Mouse (Mus musculus) frontal cortex, postnatal 25 days (tissue): ENCODE results near the gene Tex38.
A peak's percentile ranks its signal among the peaks of the same experiment; 100 is the strongest.

ENCODE experiments used
- DNase-seq, 2 experiments: peaks; one replicate each; pipeline ENCODE4 v3.0.0; 2022; ENCODE audit warnings: low spot score in 2 of 2

The Tex38 gene

GRCm38 (mm10) chr4:115775056-115775455 is 5.8 kb downstream of the Tex38 start:
- DNase-seq = no peak

GRCm38 (mm10) chr4:115767647-115768467 is 13.0 kb downstream of the Tex38 start:
- no peak for DNase-seq

GRCm38 (mm10) chr4:115764581-115764980 is 16.2 kb downstream of the Tex38 start:
- DNase-seq = no peak

- DNase-seq = no peak
These were observed 19.6 kb downstream of the Tex38 start for GRCm38 (mm10) chr4:115761206-115761605.

GRCm38 (mm10) chr4:115754851-115755250 is 26.0 kb downstream of the Tex38 start:
- DNase-seq = no peak

GRCm38 (mm10) chr4:115754101-115754500 is 26.7 kb downstream of the Tex38 start:
- no peak for DNase-seq

GRCm38 (mm10) chr4:115749336-115749735 is 31.5 kb downstream of the Tex38 start:
- no peak for DNase-seq

- no peak for DNase-seq
These were observed 32.6 kb downstream of the Tex38 start for GRCm38 (mm10) chr4:115748181-115748580.

- DNase-seq = no peak
These were observed 37.7 kb downstream of the Tex38 start for GRCm38 (mm10) chr4:115743096-115743495.

- DNase-seq = no peak
These were observed 38.2 kb downstream of the Tex38 start for GRCm38 (mm10) chr4:115742658-115743057.

- no peak for DNase-seq
These were observed 42.3 kb downstream of the Tex38 start for GRCm38 (mm10) chr4:115738481-115738985.

GRCm38 (mm10) chr4:115737551-115738041 is 43.2 kb downstream of the Tex38 start, which contains the start of gene Efcab14:
TSS of gene Efcab14 (plus strand) at chr4:115737744.
- peak; percentile 91 to 96 for DNase-seq

GRCm38 (mm10) chr4:115734867-115735266 is 46.0 kb downstream of the Tex38 start:
- DNase-seq = no peak

- DNase-seq = no peak
These were observed 47.1 kb downstream of the Tex38 start for GRCm38 (mm10) chr4:115733746-115734145.

- no peak for DNase-seq
These were observed 48.5 kb downstream of the Tex38 start for GRCm38 (mm10) chr4:115732223-115732818.

- peak; percentile 70 to 73 for DNase-seq
These were observed 49.1 kb downstream of the Tex38 start for GRCm38 (mm10) chr4:115731588-115732222.
